Mouse (Mus musculus) bone marrow, adult 2 months (tissue): ENCODE measurements around the gene Bsdc1. TPM values are rescaled to one million over a fixed set of nuclear protein-coding genes. Genes with fewer than 3 reads are reported as not detected.

Experiments
- H3K27ac ChIP-seq: fragments of 200-500 bp; 2 replicates; pipeline ENCODE4 v1.5.1; 2012; ENCODE audit warnings: low read depth, mild to moderate bottlenecking, control low read depth, inconsistent platforms, low read length; ENCODE audit not compliant: control insufficient read depth, poor library complexity, insufficient read depth
- H3K4me1 ChIP-seq: fragments of 200-500 bp; 2 replicates; pipeline ENCODE4 v1.6.1; 2011; ENCODE audit warnings: low read length; ENCODE audit not compliant: control insufficient read depth, insufficient read depth
- H3K4me3 ChIP-seq: fragments of 200-500 bp; replicated peaks from 2 replicates; pipeline ENCODE3; 2011; ENCODE audit warnings: mild to moderate bottlenecking, low read depth, low read length, control low read depth; ENCODE audit not compliant: control insufficient read depth
- CTCF ChIP-seq: fragments of 200-500 bp; IDR thresholded peaks from 2 replicates; pipeline ENCODE4 v1.5.1; 2011; ENCODE audit warnings: low read length, control low read depth; ENCODE audit not compliant: control insufficient read depth, insufficient read depth
- POLR2A ChIP-seq: fragments of 200-500 bp; IDR thresholded peaks from 2 replicates; pipeline ENCODE4 v1.6.1; 2011; ENCODE audit warnings: low read depth, mild to moderate bottlenecking, control low read depth, low read length, borderline replicate concordance; ENCODE audit not compliant: control insufficient read depth
- WGBS: fragments of 180-500 bp; shearing (Covaris S2); methylation state at CpG from one replicate; pipeline ENCODE4 v1.1.7; 2018; 5-methylcytosine and 5-hydroxymethylcytosine counted together
- polyA plus RNA-seq: library from polyadenylated mRNA; stranded (reverse); fragments of >200 nt; gene quantifications from 2 replicates; pipeline ENCODE4 v1.2.4, GENCODE M21; 2011; ENCODE audit warnings: low replicate concordance; ENCODE audit not compliant: missing spikeins, insufficient read depth, insufficient read length

The Bsdc1 gene
- 96.2 and 127 TPM in 2 replicates for polyA plus RNA-seq

DNA sequence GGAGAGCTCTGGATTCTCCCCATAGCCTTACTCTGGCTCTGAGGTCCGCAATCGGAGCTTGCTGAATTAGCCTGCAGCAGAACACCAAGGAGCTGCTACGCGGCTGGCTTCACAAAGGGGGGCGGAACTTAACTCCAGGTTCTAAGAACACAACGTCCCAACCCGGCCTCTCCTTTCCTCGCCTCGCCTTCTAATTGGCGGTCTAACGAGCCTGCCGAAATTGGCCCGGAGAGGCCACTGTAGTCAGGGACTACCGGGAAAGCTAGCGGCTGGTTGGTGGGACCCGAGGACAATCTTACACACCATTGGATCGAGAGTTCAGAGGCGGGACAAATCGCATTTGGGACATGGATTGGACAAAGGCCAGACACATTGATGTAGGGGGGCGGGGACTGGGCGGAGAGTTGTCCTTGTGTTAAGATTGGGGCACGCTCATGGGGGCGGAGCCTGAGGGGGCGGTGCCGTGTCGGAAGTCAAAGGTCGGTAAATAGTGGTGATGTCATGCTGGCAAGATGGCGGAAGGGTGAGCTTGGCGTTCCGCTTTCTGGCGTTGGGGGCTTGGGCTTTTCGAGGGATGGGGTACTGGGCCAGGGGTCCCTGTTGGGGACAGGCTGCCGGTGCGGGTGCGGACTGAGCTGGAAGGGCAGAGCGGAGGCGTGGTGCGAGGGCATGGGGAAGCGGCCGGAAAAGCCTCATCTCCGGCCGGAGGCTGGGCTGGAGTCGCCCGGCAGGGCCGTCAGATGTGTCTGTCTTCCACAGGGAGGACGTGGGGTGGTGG lies at the start of gene Bsdc1:
Gene Bsdc1 (plus strand): TSS at position 399 of the 778 bp plus-strand sequence.
- under 1% methylated on average over 46 of the region's 46 CpGs for WGBS
- TF ChIP-seq POLR2A: peak; percentile 91
- TF ChIP-seq CTCF: peak; percentile 20; the same call in 1 of the 2 replicates
- peak within 1 kb of the TSS; percentile 91 for H3K4me3 ChIP-seq
- H3K27ac ChIP-seq: peak within 1 kb of the TSS; percentile 96
- peaks cover 7% of the 10 kb centered on the region; the same call in 1 of the 2 replicates for H3K4me1 ChIP-seq

DNA sequence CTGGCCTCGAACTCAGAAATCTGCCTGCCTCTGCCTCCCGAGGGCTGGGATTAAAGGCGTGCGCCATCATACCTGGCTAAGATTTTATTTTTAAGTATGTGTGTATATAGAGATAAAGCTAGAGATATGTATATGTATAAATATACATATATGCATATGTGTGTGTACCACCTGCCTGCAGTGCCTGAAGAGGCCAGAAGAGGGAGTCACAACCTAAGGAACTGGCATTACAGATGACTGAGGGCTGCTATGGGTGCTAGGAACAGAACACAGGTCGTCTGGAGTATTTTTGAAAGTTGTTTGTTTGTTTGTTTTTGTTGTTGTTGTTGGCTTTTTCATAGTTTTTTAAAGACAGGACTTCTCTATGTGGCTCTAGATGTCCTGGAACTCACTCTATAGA lies 45.5 kb upstream of the Bsdc1 start:
- 89% methylated on average over 5 of the region's 5 CpGs for WGBS
- Histone ChIP-seq H3K4me3 (no peak overlapping the region), H3K4me1 (no peaks in the 10 kb centered on the region; the same call in none of the 2 replicates), H3K27ac (no peak overlapping the region)
- TF ChIP-seq POLR2A: no peak
- 0 out of 2 replicates have a peak, but pooled peaks have one; percentile 10 for TF ChIP-seq CTCF

GRCm38 (mm10) chr4:129416478-129416877 lies 44.9 kb upstream of the Bsdc1 start:
- H3K27ac ChIP-seq: no peak overlapping the region
- TF ChIP-seq POLR2A: no peak
- no peak for TF ChIP-seq CTCF
- WGBS: 64% methylated on average over 5 of the region's 5 CpGs
- no peak overlapping the region for H3K4me3 ChIP-seq
- no peaks in the 10 kb centered on the region; the same call in none of the 2 replicates for H3K4me1 ChIP-seq

DNA sequence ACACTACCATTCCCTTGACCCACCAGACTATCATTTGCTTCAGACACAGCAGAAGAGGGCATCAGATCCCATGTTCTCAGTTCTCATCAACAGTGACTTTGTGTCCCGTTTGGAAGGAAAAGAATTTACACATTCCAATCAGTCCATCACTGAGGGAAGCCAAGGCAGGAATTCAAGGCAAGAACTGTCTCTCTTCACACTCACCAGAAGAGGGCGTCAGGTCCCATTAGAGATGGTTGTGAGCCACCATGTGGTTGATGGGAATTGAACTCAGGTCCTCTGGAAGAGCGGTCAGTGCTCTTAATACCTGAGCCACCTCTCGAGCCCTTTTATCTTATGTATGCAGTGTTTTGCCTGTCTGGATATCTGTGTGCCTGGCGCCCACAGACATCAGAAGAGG lies 43.1 kb upstream of the Bsdc1 start:
- WGBS: 90% methylated on average over 5 of the region's 5 CpGs
- no peak overlapping the region for H3K4me3 ChIP-seq
- no peak overlapping the region for H3K27ac ChIP-seq
- H3K4me1 ChIP-seq: no peaks in the 10 kb centered on the region; the same call in none of the 2 replicates
- TF ChIP-seq POLR2A (no peak), CTCF (no peak)

- Histone ChIP-seq H3K4me3 (no peak within 1 kb of the TSS), H3K27ac (no peak within 1 kb of the TSS), H3K4me1 (no peaks in the 10 kb centered on the region; the same call in 1 of the 2 replicates)
- WGBS: 12% methylated on average over 33 of the region's 33 CpGs
- no peak for TF ChIP-seq CTCF
- no peak for TF ChIP-seq POLR2A
Measured at GRCm38 (mm10) chr4:129440340-129441063, 20.9 kb upstream of the Bsdc1 start, which contains the start of gene Zbtb8b. Gene Zbtb8b (minus strand): TSS chr4:129440853.

GRCm38 (mm10) chr4:129441145-129441544 lies 20.2 kb upstream of the Bsdc1 start:
- H3K4me3 ChIP-seq: no peak overlapping the region
- 30% methylated on average over 6 of the region's 6 CpGs for whole genome bisulfite sequencing
- TF ChIP-seq CTCF: no peak
- TF ChIP-seq POLR2A: no peak
- no peaks in the 10 kb centered on the region; the same call in 1 of the 2 replicates for H3K4me1 ChIP-seq
- no peak overlapping the region for H3K27ac ChIP-seq

- no peak overlapping the region for H3K4me3 ChIP-seq
- no peaks in the 10 kb centered on the region; the same call in 1 of the 2 replicates for H3K4me1 ChIP-seq
- TF ChIP-seq POLR2A (no peak), CTCF (no peak)
- WGBS: 65% methylated on average over 8 of the region's 8 CpGs
- no peak overlapping the region for H3K27ac ChIP-seq
Measured at GRCm38 (mm10) chr4:129447360-129447759, 14.0 kb upstream of the Bsdc1 start.

DNA sequence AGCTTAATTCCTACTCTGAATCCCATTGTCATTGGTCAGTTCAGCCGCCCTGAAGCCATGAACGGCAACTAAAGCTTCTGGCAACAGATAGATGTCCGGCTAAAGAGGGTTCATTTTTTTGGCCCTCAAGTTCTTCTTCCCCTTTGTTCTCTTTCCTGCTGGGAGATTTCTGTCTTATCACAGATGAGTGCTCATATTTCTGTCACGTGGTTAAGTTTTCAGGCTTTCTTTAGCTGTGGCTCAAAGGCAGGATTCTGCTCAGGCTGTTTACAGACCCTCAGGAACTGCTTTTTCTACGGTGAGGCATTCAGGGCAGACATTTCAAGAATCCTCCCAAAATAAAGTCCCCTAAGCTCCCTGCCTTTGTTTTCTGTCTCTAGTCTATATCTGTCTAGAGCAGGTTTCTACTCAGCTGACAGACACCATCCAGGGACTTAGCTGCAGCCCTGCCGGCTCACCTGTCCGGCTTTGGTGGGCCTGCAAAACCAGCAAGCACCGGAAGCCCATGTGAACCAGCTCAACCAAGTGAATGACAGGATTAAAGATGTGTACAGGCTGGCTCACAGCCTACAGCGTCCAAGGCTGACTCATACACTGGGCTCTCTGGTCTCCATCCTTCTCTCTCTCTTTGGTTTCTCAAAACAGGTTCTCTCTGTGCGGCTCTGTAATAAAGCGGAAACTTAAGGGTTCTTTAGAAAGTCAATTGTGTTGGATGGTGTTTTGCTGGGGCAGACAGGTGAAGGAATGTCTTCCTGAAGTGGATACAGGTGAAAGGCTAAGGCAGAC lies 13.4 kb upstream of the Bsdc1 start:
- Histone ChIP-seq H3K27ac (no peak overlapping the region), H3K4me3 (no peak overlapping the region), H3K4me1 (no peaks in the 10 kb centered on the region; the same call in 1 of the 2 replicates)
- TF ChIP-seq CTCF: no peak
- no peak for TF ChIP-seq POLR2A
- WGBS: 69% methylated on average over 11 of the region's 11 CpGs
